Mouse (Mus musculus) cerebellum, adult 18-20 months (tissue): ENCODE results near the gene Rsl24d1.
"Not testable (repeated sequence)": the region's sequence is repeated elsewhere in the genome, so short reads cannot be mapped to it uniquely, and the experiment has no call there.

Source experiments
- DNase-seq, 2 experiments: peaks; one replicate each; pipeline ENCODE4 v3.0.0; 2021

The Rsl24d1 gene

GRCm38 (mm10) chr9:73102181-73102580 is 11.0 kb upstream of the Rsl24d1 start, which contains the start of gene Gm20509:
Gm20509 (plus strand) TSS chr9:73102470.
- no peak for DNase-seq

- peak; percentile 46 to 65 for DNase-seq
Measured at GRCm38 (mm10) chr9:73103159-73103879, 9.9 kb upstream of the Rsl24d1 start.

GRCm38 (mm10) chr9:73103880-73104198 is 9.4 kb upstream of the Rsl24d1 start:
- DNase-seq, result no peak

- no peak for DNase-seq
Measured at GRCm38 (mm10) chr9:73105141-73105540, 8.1 kb upstream of the Rsl24d1 start.

GRCm38 (mm10) chr9:73105771-73106170 is 7.5 kb upstream of the Rsl24d1 start:
- no peak for DNase-seq

GRCm38 (mm10) chr9:73116704-73117103 is 3.5 kb downstream of the Rsl24d1 start:
- not testable (repeated sequence) for DNase-seq

- DNase-seq, result no peak
Measured at GRCm38 (mm10) chr9:73118012-73118411, 4.8 kb downstream of the Rsl24d1 start.

GRCm38 (mm10) chr9:73121735-73122134 is 8.5 kb downstream of the Rsl24d1 start:
- DNase-seq, result peak; percentile 20 to 43

- DNase-seq, result no peak
Measured at GRCm38 (mm10) chr9:73125043-73125570, 11.9 kb downstream of the Rsl24d1 start.

- DNase-seq, result no peak
Measured at GRCm38 (mm10) chr9:73127457-73127856, 14.2 kb downstream of the Rsl24d1 start.

- no peak for DNase-seq
Measured at GRCm38 (mm10) chr9:73129875-73130274, 16.6 kb downstream of the Rsl24d1 start.

GRCm38 (mm10) chr9:73130529-73130928 is 17.3 kb downstream of the Rsl24d1 start:
- no peak for DNase-seq

- no peak for DNase-seq
Measured at GRCm38 (mm10) chr9:73137341-73137886, 24.2 kb downstream of the Rsl24d1 start.

- DNase-seq, result no peak
Measured at GRCm38 (mm10) chr9:73154347-73154746, 41.1 kb downstream of the Rsl24d1 start.

GRCm38 (mm10) chr9:73157968-73158367 is 44.7 kb downstream of the Rsl24d1 start:
- DNase-seq, result no peak

GRCm38 (mm10) chr9:73159265-73159664 is 46.0 kb downstream of the Rsl24d1 start:
- peak in 1 of 2 experiments; percentile 41 for DNase-seq

- DNase-seq, result peak; percentile 88 to 91
Measured at GRCm38 (mm10) chr9:73162571-73163333, 49.5 kb downstream of the Rsl24d1 start.

- peak; percentile 50 to 62 for DNase-seq
Measured at GRCm38 (mm10) chr9:73165631-73166030, 52.4 kb downstream of the Rsl24d1 start.
